Mouse (Mus musculus) embryonic facial prominence, embryonic 10.5 days (tissue): ENCODE measurements at regions not wholly inside any gene's neighbourhood (a gene's known extent, or its start where the extent isn't known, plus 50 kb on each side); places are given as distances from the start of the nearest gene placed in this dataset.

ENCODE experiments used
- DNase-seq: peaks from one replicate; pipeline ENCODE4 v3.0.0-alpha.2; 2017; ENCODE audit warnings: low spot score
- H3K27ac ChIP-seq: fragments of 300-500 bp; sonication (generic); replicated peaks from 2 replicates; pipeline ENCODE4 v1.5.1; 2016; ENCODE audit warnings: mild to moderate bottlenecking
- H3K27me3 ChIP-seq: fragments of 300-500 bp; sonication (generic); replicated peaks from 2 replicates; pipeline ENCODE4 v1.6.1; 2016; ENCODE audit warnings: low read depth, mild to moderate bottlenecking; ENCODE audit not compliant: poor library complexity, severe bottlenecking
- H3K36me3 ChIP-seq: fragments of 300-500 bp; sonication (generic); replicated peaks from 2 replicates; pipeline ENCODE4 v1.6.1; 2016; ENCODE audit warnings: mild to moderate bottlenecking, moderate library complexity
- H3K4me1 ChIP-seq: fragments of 300-500 bp; sonication (generic); 2 replicates; pipeline ENCODE4 v1.6.1; 2016
- H3K4me3 ChIP-seq: fragments of 300-500 bp; sonication (generic); 2 replicates; pipeline ENCODE4 v1.5.1; 2016; ENCODE audit warnings: mild to moderate bottlenecking, moderate library complexity
- H3K9me3 ChIP-seq: fragments of 300-500 bp; sonication (generic); 2 replicates; pipeline ENCODE4 v1.6.1; 2016; ENCODE audit warnings: mild to moderate bottlenecking
- WGBS: fragments of 180-500 bp; shearing (Covaris S2); methylation state at CpG from one replicate; pipeline ENCODE4 v1.1.7; 2016; 5-methylcytosine and 5-hydroxymethylcytosine counted together

DNA sequence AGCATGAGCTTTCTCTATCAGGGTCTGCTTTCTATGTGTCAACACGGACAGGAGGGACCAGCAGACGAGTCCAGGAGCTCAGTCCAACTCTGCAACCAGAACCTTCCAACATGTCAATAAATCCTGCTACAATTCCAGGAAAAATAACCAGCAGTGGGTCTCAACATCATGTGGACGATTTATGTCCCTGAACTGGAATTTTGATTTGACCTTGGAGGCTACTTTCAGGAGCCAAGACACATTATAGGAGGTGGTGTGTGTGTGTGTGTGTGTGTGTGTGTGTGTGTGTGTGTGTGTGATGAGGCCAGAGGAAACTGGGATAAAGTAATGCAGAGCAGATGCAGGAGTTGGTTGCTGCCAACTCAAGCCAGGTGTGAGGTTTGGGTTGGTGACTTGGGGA is 107.8 kb downstream of the Edn3 start:
- no peak overlapping the region for H3K4me3 ChIP-seq
- no peaks in the 10 kb centered on the region for H3K9me3 ChIP-seq
- DNase-seq = peak; percentile 67
- WGBS = 48% methylated on average over 3 of the region's 3 CpGs
- H3K27ac ChIP-seq = peak overlapping the region; percentile 82
- no peaks in the 10 kb centered on the region for H3K36me3 ChIP-seq
- peaks cover 84% of the 10 kb centered on the region for H3K4me1 ChIP-seq
- no peaks in the 10 kb centered on the region for H3K27me3 ChIP-seq

DNA sequence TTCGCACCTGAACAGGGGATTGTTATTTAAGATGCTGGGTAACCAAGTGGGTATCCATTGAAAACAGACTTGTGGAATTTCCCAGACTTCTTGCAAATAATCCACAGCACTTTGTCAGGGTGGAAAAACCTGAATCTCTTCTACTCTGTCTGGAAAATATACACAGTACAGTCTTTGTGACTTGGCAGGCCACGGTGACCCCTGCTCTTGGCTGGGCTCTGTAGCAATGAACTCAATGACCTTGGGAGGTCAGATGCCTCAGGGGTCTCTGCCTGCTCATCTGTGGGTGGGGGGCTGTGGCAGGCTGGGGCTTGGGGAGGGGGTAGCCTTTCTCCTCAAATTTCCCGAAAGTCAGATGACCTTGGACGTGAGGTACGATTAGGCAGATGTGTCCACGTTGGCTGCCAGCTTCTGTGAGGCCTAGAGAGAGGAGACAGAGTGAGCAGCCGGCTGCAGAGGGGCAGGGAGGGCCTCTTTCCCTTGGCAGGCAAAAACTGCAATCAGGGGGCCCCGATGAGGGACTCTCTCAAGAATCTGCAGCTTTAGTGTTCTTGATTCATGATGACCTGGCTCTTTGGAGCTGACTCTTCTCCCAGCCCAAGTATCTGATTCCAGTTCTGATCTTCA is 108.4 kb downstream of the Edn3 start:
- H3K9me3 ChIP-seq = no peaks in the 10 kb centered on the region
- H3K4me1 ChIP-seq = peaks cover 85% of the 10 kb centered on the region
- peak; percentile 76 for DNase-seq
- H3K4me3 ChIP-seq = no peak overlapping the region
- 36% methylated on average over 8 of the region's 8 CpGs for WGBS
- peak overlapping the region; percentile 82 for H3K27ac ChIP-seq
- no peaks in the 10 kb centered on the region for H3K27me3 ChIP-seq
- H3K36me3 ChIP-seq = no peaks in the 10 kb centered on the region

DNA sequence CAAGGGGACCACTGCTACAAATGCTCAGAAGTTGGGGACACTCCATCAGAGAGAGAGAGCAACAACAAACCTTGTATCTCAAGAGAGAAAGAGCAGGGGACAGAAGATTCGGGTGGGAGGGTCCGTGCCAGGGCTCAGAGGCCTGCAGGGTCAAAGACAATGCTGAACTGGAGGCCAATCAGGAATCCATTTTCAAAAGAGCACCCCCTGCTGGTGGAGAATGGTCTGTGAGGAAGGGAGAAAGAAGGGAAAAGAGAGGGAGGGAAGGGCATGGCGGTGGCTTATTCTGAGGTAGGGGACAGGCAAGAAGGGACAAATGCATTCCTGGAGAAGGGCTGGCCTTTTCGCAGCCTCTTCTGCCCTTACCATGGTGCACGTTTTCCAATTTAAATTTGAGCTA is 109.9 kb downstream of the Edn3 start:
- whole genome bisulfite sequencing = 59% methylated on average over 5 of the region's 5 CpGs
- Histone ChIP-seq H3K4me1 (peaks cover 75% of the 10 kb centered on the region), H3K27ac (peak overlapping the region; percentile 82)

DNA sequence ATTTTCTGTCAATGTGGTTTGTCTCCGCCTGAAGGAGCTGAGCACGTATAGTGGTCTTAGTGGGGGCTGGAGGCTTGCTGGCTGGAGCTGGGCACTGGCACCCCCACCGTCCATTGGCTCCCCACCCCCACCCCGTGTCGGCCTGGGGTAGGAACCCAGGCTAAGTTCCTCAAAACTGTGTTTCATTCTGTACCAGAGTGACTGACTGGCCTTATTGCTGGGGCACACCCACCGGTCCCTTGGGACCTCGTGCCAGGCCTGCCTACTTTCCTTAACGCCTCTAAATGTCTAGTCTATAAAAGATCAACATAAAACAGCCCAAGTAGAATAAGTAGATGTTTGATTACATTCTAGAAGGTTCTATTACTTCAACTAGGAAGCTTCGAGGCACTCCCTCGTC is 110.8 kb downstream of the Edn3 start:
- Histone ChIP-seq H3K27ac (peak overlapping the region; percentile 74), H3K4me3 (no peak overlapping the region), H3K4me1 (peaks cover 80% of the 10 kb centered on the region), H3K27me3 (no peaks in the 10 kb centered on the region), H3K9me3 (no peaks in the 10 kb centered on the region), H3K36me3 (no peaks in the 10 kb centered on the region)
- WGBS = 69% methylated on average over 10 of the region's 10 CpGs
- DNase-seq = peak; percentile 38

More for the DNA sequence above, 109.9 kb downstream of the Edn3 start:
- peak; percentile 49 for DNase-seq
- Histone ChIP-seq H3K27me3 (no peaks in the 10 kb centered on the region), H3K36me3 (no peaks in the 10 kb centered on the region), H3K9me3 (no peaks in the 10 kb centered on the region), H3K4me3 (no peak overlapping the region)

DNA sequence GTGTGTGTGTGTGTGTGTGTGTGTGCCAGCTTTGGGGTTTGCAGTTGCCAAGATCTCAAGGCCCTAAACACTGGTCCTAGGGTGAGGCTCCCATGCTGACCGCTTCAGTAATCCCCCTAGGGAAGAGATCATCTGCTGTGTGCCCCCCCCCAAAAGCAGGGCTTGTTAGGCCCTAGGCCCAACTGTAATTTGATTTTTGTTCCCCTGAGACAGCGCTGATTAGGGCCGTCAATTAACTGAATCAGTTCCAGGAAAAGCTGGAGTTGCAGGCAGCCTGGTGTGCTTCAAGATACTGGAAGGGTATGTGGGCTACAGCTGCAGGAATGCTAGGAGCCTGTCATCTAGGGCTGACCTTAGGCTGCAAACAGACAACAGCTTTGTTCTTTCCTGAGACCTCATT is 111.4 kb downstream of the Edn3 start:
- no peaks in the 10 kb centered on the region for H3K27me3 ChIP-seq
- H3K4me3 ChIP-seq = no peak overlapping the region
- peak; percentile 66 for DNase-seq
- H3K36me3 ChIP-seq = no peaks in the 10 kb centered on the region
- H3K4me1 ChIP-seq = peaks cover 80% of the 10 kb centered on the region
- 25% methylated on average over 3 of the region's 3 CpGs for WGBS
- peak overlapping the region; percentile 74 for H3K27ac ChIP-seq
- H3K9me3 ChIP-seq = no peaks in the 10 kb centered on the region

DNA sequence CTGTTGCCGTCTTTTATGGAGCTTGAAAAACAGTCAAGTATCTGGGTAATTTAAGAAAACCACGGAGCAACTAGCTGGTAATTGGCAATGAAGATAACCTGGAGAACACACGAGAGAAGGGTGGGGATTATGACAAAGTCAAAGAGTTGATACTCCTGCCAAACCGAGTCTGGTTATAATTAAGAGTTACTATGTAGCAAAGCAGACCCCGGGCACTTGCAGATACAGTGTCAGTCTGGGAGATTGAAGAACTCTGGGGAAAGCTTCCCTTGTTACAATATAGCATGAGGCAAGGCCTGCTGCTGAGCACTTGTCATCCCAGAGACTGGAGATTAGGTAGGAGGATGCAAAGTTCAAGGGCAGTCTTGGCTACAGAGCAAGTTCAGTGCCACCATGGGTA is 116.5 kb downstream of the Edn3 start:
- 34% methylated on average over 5 of the region's 5 CpGs for WGBS
- no peaks in the 10 kb centered on the region for H3K27me3 ChIP-seq
- no peaks in the 10 kb centered on the region for H3K36me3 ChIP-seq
- no peaks in the 10 kb centered on the region for H3K9me3 ChIP-seq
- no peak for DNase-seq
- H3K4me1 ChIP-seq = peaks cover 62% of the 10 kb centered on the region
- H3K4me3 ChIP-seq = no peak overlapping the region
- H3K27ac ChIP-seq = peak overlapping the region; percentile 69

DNA sequence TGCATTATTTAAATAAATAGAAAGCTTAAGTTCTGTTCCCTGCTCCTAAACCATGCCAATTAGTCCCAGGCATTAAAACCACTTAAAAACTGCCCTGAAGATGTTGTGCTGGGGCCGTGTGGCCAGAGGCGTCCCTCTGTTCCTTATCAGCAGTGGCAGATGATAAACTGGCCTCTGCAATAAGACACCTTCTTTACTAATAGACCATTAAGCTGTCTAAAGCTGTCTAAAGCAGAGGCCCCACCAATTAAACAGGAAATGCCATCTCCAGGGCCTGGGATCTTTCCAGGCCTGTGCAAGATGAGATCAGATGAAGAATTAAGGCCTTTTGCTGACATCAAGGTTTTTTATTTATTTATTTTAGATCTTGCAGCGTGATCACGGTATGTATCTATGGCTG is 118.6 kb downstream of the Edn3 start:
- no peaks in the 10 kb centered on the region for H3K27me3 ChIP-seq
- no peak overlapping the region for H3K4me3 ChIP-seq
- no peak for DNase-seq
- peak overlapping the region; percentile 52 for H3K27ac ChIP-seq
- 44% methylated on average over 4 of the region's 4 CpGs for WGBS
- H3K36me3 ChIP-seq = no peaks in the 10 kb centered on the region
- peaks cover 65% of the 10 kb centered on the region for H3K4me1 ChIP-seq
- H3K9me3 ChIP-seq = no peaks in the 10 kb centered on the region

DNA sequence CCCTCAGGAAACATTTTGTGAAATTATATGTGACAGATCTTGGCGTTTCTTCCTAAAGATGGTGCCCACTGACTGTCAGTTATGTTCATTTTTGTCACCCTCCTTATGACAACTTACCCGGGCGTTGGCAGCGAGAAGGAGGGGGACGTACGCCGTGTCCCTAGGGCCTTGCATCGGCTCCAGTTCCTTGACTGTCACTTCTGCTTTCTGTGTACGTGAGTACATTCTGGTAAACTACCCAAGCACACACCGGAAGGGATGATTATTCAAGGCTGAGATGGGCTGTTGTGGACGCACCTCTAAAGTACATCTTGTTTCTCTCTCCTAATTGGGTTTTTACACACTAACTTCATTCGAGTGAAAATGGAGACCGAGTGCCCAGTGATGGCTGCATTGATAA is 120.2 kb downstream of the Edn3 start:
- WGBS = 91% methylated on average over 13 of the region's 13 CpGs
- Histone ChIP-seq H3K27ac (no peak overlapping the region), H3K27me3 (no peaks in the 10 kb centered on the region), H3K4me1 (peaks cover 73% of the 10 kb centered on the region), H3K36me3 (no peaks in the 10 kb centered on the region), H3K4me3 (no peak overlapping the region), H3K9me3 (no peaks in the 10 kb centered on the region)
- no peak for DNase-seq

DNA sequence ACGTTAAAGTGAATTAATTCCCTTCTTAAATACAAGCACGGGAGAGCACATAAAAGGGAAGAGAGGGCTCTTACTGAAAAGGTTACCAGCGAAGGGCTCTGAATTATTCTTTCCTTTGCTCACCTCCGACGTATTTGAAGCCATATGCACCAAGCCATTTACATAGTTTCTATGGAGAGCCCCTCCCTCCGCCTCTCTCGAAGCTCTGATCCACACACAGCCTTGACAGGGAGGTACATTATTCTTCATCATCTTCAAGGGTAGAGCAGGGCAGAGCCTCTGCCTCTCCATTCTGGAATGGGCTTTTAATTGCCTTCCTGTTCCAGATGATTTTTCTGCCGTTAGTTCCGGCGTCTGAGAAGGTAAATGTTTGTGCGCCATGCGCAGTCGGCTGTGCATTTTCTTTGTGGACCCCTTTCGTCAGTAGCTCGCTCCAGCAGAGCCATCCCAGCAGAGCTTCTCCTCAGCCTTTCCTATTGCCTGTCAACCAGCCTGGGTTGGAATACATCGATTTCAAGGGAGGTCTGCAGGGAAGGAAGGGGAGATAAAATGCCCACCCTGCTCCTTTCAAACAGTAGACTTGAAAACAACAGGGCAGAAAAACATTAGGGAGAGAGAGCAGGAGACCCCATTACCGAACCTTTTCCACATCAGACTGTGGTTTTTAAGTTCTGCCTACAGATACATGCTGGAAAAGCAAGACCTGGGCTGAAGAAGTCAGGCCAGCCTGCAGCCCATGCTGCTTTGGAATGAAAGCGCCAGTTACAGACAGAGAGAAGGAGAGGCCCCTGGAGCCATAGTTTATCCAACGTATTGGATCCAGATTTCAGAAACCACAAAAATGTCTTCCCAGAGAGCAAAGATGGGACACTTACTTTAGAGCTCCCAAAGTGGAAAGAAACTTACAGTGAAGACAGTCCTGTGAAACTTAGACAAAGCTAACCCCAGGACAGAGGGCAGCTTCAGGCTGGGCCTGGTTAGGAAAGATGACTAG is 124.1 kb downstream of the Edn3 start:
- H3K4me3 ChIP-seq = no peak overlapping the region
- H3K36me3 ChIP-seq = no peaks in the 10 kb centered on the region
- no peak for DNase-seq
- WGBS = 76% methylated on average over 19 of the region's 19 CpGs
- no peaks in the 10 kb centered on the region for H3K27me3 ChIP-seq
- peak overlapping the region; percentile 36 for H3K27ac ChIP-seq
- no peaks in the 10 kb centered on the region for H3K9me3 ChIP-seq
- H3K4me1 ChIP-seq = peaks cover 36% of the 10 kb centered on the region

DNA sequence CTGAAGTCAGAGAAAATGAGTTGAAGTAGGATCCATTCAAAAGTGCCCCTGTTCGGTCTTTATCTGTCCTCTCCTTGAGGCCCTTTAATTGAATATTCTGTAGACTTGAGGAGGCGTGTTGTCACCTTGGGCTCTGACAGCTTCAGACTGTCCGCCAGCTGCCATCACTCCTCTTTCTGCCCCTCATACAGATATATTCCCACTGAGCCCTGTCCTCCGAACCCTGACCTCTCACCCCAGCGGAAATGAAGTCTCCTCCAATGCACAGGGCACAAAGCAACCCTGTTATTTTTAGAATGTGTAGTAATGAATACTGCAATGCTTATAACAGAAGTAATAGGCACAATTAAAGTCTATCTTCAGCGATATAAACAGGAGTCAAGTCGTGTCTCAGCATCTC is 117.4 kb upstream of the Gm14444 start:
- Histone ChIP-seq H3K36me3 (no peaks in the 10 kb centered on the region), H3K4me1 (peaks cover 20% of the 10 kb centered on the region), H3K4me3 (no peak overlapping the region), H3K9me3 (no peaks in the 10 kb centered on the region), H3K27me3 (no peaks in the 10 kb centered on the region), H3K27ac (peak overlapping the region; percentile 44)
- 43% methylated on average over 7 of the region's 7 CpGs for WGBS
- no peak for DNase-seq

DNA sequence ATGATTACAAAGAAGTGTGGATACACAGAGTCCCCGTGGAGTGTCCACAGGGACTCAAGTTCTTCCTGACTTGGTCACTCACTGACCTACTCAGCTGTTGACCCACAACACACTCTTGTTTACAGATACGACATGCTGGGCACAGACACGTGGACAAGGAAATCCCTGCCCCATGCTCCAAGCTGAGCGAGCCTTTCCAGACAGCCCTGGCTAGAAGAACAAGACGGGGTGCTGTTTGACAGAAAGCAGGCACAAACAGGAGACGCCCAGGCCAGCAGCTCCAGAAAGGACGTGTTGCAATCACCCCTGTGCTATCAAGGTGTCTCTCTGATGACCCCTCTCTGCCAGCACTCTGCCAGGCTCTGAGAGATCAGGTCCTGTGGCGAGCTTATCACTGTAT is 112.6 kb upstream of the Gm14444 start:
- no peaks in the 10 kb centered on the region for H3K9me3 ChIP-seq
- DNase-seq = no peak
- peak overlapping the region; percentile 59 for H3K27ac ChIP-seq
- H3K36me3 ChIP-seq = no peaks in the 10 kb centered on the region
- 70% methylated on average over 8 of the region's 8 CpGs for WGBS
- no peaks in the 10 kb centered on the region for H3K27me3 ChIP-seq
- H3K4me1 ChIP-seq = peaks cover 26% of the 10 kb centered on the region
- H3K4me3 ChIP-seq = no peak overlapping the region

DNA sequence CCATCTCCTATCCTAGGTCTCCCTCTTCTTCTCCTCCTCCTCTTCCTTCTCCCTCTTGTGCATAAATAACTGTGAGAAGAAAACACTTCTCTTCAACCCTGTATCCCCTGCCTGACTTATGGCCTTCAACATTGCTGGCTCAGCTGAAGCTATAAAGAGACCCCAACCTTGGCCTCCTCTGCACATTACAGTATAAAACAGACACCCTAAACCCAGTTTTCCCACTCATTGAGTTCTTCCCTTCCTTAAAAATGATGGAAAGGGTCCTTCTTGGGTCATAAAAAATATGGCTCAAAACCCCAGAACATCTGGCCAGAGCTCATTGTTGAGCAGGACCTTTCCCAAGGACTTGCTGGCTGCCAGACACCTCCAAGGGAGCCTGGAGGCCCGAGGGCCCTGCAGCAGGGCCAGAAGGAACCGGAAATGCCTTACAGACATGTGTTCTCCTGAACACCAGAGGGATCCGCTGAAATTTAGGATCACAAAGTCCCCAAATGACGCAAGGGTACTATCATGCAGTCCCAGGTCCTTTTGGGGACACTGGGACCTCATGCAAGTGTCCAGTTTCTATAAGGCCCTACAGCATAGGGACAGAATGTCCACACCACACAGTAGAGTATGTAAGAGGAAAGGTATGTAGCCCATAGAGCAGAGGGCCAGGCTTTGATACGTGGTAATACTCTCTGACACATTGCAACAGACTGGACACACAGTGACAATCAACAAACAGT is 109.9 kb upstream of the Gm14444 start:
- DNase-seq = no peak
- WGBS = 79% methylated on average over 5 of the region's 5 CpGs
- no peaks in the 10 kb centered on the region for H3K9me3 ChIP-seq
- H3K4me3 ChIP-seq = no peak overlapping the region
- H3K36me3 ChIP-seq = no peaks in the 10 kb centered on the region
- H3K27me3 ChIP-seq = no peaks in the 10 kb centered on the region
- peaks cover 26% of the 10 kb centered on the region for H3K4me1 ChIP-seq
- H3K27ac ChIP-seq = peak overlapping the region; percentile 63
